Mouse (Mus musculus): ENCODE measurements at regions not wholly inside any gene's neighbourhood (a gene's known extent, or its start where the extent isn't known, plus 50 kb on each side); places are given as distances from the start of the nearest gene placed in this dataset.
A peak's percentile ranks its signal among the peaks of the same experiment; 100 is the strongest.

DNA sequence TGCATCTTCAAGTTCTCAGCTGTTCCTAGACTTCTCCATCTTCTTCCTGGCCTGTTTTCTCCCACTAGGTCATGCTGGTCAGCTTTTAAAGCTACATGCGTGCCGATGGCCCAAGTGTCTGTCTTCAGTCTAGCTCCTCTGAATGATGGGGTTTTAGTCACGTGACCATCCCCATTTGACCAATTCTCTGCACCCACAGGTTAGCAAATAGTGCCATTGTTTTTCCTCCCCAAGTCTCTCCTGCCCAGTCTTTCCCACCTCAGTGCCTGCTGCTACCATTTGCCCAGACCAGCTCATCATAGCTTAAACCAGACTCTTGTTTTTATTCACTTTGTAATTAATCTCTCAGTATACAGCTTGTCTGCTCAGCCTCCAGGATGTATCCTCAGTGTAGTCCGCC lies 62.3 kb downstream of the Zfp706 start:
- Histone ChIP-seq H3K36me3 (no peaks in the 10 kb centered on the region), H3K9me3 (replicated peaks) (no peaks in the 10 kb centered on the region), H3K27ac (no peak overlapping the region), H3K4me1 (replicated peaks) (peaks cover 13% of the 10 kb centered on the region), H3K27me3 (no peaks in the 10 kb centered on the region; the same call in 1 of the 2 replicates), H3K4me2 (no peak overlapping the region), H3K9ac (no peak overlapping the region), H3K4me3 (no peak overlapping the region)
- no peak for ATAC-seq (replicated peaks; ENCODE audit: insufficient number of reproducible peaks, insufficient read depth, low FRiP score, low read depth)
- 86% methylated on average over 4 of the region's 4 CpGs for WGBS

DNA sequence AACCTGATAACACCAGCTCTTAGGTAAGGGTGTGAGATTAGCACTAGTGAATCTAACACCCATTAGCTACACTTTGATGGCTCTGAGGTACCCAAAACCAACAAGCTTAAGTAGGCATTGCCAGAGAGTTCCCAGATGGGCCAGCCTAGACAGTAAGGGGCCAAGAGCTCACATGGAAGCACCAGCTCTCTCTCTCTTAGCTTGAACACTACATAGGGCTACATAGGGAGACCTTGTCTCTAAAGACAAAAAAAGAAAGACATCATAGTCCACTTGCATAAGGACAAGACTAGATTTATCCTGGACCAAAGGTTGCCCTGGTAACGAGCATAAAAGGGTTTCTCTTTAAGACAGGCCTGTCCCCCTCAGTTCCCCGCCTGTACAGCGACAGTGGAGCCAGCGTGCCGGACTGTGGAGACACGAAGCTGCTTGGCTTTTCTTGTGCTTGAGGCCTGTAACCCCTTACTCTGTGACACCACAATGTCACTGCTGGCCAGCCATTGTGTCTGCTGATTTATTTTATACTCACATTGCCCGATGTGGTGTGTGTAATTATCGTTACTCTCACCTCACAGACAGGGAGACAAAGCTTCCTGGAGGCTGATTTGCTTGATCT lies 62.9 kb downstream of the Zfp706 start:
- no peak for ATAC-seq (replicated peaks; ENCODE audit: insufficient number of reproducible peaks, insufficient read depth, low FRiP score, low read depth)
- no peak overlapping the region for H3K4me3 ChIP-seq
- no peak overlapping the region for H3K27ac ChIP-seq
- 86% methylated on average over 8 of the region's 8 CpGs for WGBS
- H3K9me3 ChIP-seq (replicated peaks), result no peaks in the 10 kb centered on the region
- no peak overlapping the region for H3K4me2 ChIP-seq
- H3K4me1 ChIP-seq (replicated peaks), result peaks cover 10% of the 10 kb centered on the region
- H3K9ac ChIP-seq, result no peak overlapping the region
- H3K36me3 ChIP-seq, result no peaks in the 10 kb centered on the region
- H3K27me3 ChIP-seq, result no peaks in the 10 kb centered on the region; the same call in 1 of the 2 replicates

DNA sequence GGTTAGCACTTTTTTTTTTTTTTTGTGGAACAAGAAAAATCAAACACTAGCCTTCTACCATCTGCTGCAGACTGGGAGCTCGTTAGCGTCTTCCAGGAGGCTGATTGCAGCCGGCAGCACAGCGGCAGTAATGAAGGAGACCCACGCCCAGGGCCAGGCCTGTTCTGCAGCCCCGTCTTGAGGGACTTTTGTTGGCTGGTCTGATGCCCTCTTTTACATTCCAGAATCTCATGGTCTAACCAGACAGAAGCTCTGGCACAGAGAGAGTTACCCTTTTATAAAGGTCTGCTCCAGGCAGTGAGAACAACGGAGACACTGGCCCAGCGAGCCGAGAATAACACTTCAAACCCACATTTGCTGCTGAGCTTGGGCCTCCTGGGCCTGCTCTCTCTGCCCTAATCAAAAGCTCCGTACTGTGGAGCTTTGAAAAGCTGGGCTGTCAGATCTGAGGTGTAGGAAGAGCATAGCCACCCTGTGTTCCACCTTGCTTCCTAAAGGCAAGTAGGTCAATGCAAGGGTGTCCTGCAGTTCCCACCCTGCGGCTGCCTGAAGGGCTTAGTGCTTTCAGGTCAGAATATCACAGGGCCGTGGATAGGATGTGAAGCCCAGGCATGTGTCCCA lies 64.0 kb downstream of the Zfp706 start:
- H3K9me3 ChIP-seq (replicated peaks), result no peaks in the 10 kb centered on the region
- no peak for ATAC-seq (replicated peaks; ENCODE audit: insufficient number of reproducible peaks, insufficient read depth, low FRiP score, low read depth)
- H3K27me3 ChIP-seq, result no peaks in the 10 kb centered on the region; the same call in 1 of the 2 replicates
- H3K27ac ChIP-seq, result 0 out of 2 replicates have a peak overlapping the region, but pooled peaks have one; percentile 20
- H3K4me1 ChIP-seq (replicated peaks), result peaks cover 10% of the 10 kb centered on the region
- no peaks in the 10 kb centered on the region for H3K36me3 ChIP-seq
- no peak overlapping the region for H3K4me2 ChIP-seq
- no peak overlapping the region for H3K4me3 ChIP-seq
- 56% methylated on average over 12 of the region's 12 CpGs for WGBS
- no peak overlapping the region for H3K9ac ChIP-seq

DNA sequence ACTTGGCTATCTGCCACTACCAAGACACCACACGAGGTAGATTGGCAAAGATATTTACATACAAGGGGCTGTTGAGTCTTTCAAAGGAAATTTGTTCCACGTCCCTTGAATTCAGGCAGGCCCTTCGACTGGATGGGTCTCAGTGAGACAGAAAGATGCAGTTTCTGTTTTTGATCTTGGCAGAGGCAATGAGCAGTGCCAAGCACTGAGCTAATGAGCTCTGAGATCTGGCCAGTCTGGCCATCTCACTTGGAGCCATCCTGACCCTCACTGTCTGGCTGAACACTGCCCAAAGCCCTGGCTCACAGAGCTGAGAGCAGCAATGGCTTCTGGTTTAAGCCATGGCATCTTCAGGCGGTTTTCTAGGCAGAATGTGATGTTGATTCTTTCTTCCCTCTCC lies 65.3 kb downstream of the Zfp706 start:
- no peak overlapping the region for H3K4me2 ChIP-seq
- H3K27ac ChIP-seq, result no peak overlapping the region
- H3K4me3 ChIP-seq, result no peak overlapping the region
- H3K9ac ChIP-seq, result no peak overlapping the region
- peaks cover 19% of the 10 kb centered on the region for H3K4me1 ChIP-seq (replicated peaks)
- no peaks in the 10 kb centered on the region; the same call in 1 of the 2 replicates for H3K27me3 ChIP-seq
- WGBS, result 74% methylated on average over 4 of the region's 4 CpGs
- ATAC-seq (replicated peaks; ENCODE audit: insufficient number of reproducible peaks, insufficient read depth, low FRiP score, low read depth), result no peak
- no peaks in the 10 kb centered on the region for H3K9me3 ChIP-seq (replicated peaks)
- H3K36me3 ChIP-seq, result no peaks in the 10 kb centered on the region

DNA sequence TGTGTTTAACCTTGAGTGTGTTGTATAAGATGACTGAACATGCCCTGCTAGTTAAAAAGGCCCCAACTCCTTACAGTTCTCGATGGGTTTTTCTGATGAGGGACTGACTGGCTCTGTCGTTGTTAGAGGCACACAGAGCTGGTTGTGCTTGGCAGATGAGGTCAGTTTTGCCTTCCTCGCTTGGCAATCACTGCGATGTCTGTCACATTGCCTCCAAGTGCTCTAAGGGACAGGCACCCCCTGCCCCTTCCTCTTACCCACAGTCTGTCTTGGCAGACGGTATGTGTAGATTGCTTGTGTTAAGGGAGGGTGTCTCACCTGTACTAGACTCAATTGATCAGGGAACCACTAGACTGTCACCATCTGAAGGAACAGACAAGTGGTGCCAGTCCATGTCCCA lies 65.8 kb downstream of the Zfp706 start:
- 79% methylated on average over 5 of the region's 5 CpGs for WGBS
- no peak overlapping the region for H3K9ac ChIP-seq
- no peaks in the 10 kb centered on the region for H3K9me3 ChIP-seq (replicated peaks)
- no peak overlapping the region for H3K27ac ChIP-seq
- H3K4me1 ChIP-seq (replicated peaks), result peaks cover 21% of the 10 kb centered on the region
- ATAC-seq (replicated peaks; ENCODE audit: insufficient number of reproducible peaks, insufficient read depth, low FRiP score, low read depth), result no peak
- no peak overlapping the region for H3K4me2 ChIP-seq
- H3K36me3 ChIP-seq, result no peaks in the 10 kb centered on the region
- no peak overlapping the region for H3K4me3 ChIP-seq
- no peaks in the 10 kb centered on the region; the same call in 1 of the 2 replicates for H3K27me3 ChIP-seq

DNA sequence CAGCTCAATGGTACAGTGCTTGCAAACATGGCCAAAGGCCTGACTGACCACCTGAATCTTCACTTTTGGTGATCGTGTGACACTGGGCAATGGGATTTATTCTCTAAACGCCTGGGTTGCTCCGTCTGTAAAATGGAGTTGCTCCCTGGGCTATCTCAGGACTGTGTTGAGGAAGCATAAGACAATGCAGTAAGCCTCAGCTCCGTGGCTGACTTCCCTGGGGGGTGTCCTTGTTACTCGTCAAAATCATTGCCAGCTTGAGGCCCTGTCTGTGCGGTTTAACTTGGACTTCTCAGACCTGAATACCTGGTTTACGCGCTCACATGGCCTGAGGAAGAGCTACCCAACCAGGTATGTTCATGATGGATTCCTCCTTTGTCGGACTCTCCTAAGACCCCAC lies 68.0 kb downstream of the Zfp706 start:
- ATAC-seq (replicated peaks; ENCODE audit: insufficient number of reproducible peaks, insufficient read depth, low FRiP score, low read depth), result no peak
- no peak overlapping the region for H3K4me3 ChIP-seq

DNA sequence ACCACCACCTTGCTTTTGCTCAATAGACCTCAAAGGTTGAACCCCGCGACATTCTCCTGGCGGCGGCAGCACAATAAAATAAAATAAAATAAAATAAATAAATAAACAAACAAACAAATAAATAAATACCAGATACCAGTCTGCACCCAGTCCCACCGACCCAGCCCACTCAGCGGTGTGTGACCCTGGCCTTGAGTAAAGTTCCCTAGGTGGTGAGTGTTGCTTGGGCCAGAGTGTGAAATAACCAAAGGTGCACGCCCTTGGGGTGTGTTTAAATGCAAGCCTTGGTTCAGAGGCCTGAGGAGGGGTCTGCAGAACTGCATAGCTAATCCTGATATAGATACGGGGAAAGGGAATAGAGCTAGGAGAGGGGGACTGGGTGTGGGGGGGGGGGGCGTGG lies 68.4 kb downstream of the Zfp706 start:
- peak overlapping the region; percentile 91 for H3K4me2 ChIP-seq
- H3K9me3 ChIP-seq (replicated peaks), result no peaks in the 10 kb centered on the region
- peak overlapping the region; percentile 82 for H3K9ac ChIP-seq
- H3K36me3 ChIP-seq, result no peaks in the 10 kb centered on the region
- H3K27me3 ChIP-seq, result no peaks in the 10 kb centered on the region; the same call in 1 of the 2 replicates
- WGBS, result 31% methylated on average over 9 of the region's 9 CpGs
- H3K27ac ChIP-seq, result peak overlapping the region; percentile 90
- H3K4me3 ChIP-seq, result peak overlapping the region; percentile 65
- peak; percentile 1; the same call in 1 of the 2 replicates for ATAC-seq (replicated peaks; ENCODE audit: insufficient number of reproducible peaks, insufficient read depth, low FRiP score, low read depth)
- H3K4me1 ChIP-seq (replicated peaks), result peaks cover 19% of the 10 kb centered on the region

More for the DNA sequence above, 68.0 kb downstream of the Zfp706 start:
- Histone ChIP-seq H3K4me1 (replicated peaks) (peaks cover 19% of the 10 kb centered on the region), H3K36me3 (no peaks in the 10 kb centered on the region), H3K4me2 (no peak overlapping the region), H3K27ac (0 out of 2 replicates have a peak overlapping the region, but pooled peaks have one; percentile 90), H3K9ac (no peak overlapping the region), H3K9me3 (replicated peaks) (no peaks in the 10 kb centered on the region), H3K27me3 (no peaks in the 10 kb centered on the region; the same call in 1 of the 2 replicates)
- 86% methylated on average over 9 of the region's 9 CpGs for WGBS

DNA sequence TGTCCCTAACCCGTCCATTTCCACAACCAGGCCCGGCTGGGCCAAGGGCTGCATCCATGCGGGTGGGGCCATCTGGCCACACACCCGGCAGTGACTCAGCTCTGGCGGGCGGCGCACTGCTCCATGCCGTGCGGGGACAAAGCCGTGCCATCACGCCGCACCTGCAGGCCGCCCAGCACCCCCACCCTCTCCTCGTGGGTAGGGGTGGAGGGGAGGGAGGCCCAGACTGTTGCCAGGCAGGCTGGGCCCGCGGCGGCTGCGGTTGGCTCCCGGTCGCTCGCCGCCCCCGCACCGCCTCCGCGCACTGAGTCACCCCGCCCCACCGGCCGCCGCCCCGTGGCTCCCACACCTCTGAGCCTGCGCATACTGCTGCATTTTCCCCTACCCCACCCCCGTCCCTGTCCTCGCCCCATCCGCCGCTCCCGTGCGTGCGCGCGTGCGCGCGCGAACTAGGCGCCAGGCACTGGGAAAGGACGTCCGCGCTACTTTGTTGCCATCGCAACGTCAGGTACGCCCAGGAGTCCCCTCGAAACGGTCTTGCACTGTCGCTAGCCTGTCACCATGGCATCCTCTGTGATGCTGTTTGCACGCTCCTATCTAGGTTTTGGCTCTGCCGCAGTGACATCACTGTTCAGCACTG lies 68.9 kb downstream of the Zfp706 start:
- Histone ChIP-seq H3K4me3 (peak overlapping the region; percentile 65), H3K4me2 (peak overlapping the region; percentile 91), H3K27ac (peak overlapping the region; percentile 90), H3K9ac (peak overlapping the region; percentile 82), H3K36me3 (no peaks in the 10 kb centered on the region), H3K4me1 (replicated peaks) (peaks cover 16% of the 10 kb centered on the region), H3K9me3 (replicated peaks) (no peaks in the 10 kb centered on the region), H3K27me3 (no peaks in the 10 kb centered on the region; the same call in 1 of the 2 replicates)
- peak; percentile 94 for ATAC-seq (replicated peaks; ENCODE audit: insufficient number of reproducible peaks, insufficient read depth, low FRiP score, low read depth)
- WGBS, result under 1% methylated on average over 53 of the region's 57 CpGs

DNA sequence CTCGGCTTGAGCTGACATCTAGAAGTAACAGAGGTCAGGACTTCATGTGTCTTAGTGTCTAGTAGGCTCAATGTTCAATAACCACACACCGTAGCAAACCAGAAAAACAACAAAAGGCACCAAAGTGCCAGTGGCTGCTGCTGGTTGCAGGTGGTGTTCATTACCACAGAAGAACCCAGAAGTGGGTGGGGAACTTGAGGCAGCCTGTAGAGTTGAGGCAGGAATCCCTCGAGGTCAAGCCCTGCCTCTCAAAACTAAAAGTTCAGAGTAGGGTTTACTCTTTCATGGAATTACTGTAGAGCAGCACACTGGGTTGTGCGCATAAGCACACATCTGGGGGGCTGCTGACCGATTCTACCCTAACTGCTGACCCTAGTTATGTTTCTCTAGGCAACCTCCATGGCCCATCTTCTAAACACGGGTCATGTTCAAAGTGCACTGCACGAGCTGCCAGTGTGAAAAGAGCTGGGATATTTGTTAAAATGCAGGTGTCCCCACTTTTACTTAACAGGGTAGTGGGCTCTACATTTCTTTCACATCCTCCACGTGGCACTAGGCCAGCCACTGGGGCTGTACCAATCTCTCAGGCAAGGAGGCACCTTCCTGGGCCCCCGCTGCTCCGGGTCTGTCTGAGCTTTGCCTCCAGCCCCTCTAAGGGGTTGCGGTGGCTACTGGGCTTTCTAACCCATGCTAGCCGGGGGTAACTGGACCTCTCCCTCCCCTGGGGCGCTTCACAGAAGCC lies 69.6 kb downstream of the Zfp706 start:
- ATAC-seq (replicated peaks; ENCODE audit: insufficient number of reproducible peaks, insufficient read depth, low FRiP score, low read depth), result peak; percentile 20; the same call in 1 of the 2 replicates
- H3K4me3 ChIP-seq, result peak overlapping the region; percentile 65
- 35% methylated on average over 13 of the region's 13 CpGs for WGBS

DNA sequence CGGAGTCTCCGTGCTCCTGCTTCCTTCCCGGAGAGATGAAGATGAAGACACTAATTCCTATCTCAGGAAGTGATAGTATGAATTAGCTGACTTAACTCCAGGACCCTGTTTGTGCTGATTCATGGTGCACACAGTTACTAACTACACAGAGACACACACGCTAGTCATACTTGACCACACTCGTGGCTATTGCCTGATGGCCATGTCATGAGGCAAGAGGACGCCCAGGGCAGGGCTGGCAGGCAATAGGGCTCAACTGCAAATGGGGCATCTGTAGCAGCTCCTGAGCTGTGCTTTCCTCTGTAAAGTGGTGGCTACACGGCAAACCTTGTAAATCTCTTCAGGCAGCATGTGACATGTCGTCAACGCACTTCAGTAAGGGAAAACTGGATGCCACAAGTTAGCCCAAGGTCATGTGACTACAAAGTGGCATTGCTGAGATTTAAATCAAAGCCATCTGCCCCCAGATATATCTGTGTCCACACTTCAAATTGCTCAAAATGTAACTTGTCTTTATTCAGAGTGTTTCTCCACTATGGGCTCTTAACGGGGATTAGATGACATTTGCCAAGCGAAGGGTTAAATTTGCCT lies 70.4 kb downstream of the Zfp706 start:
- H3K27me3 ChIP-seq, result no peaks in the 10 kb centered on the region
- no peaks in the 10 kb centered on the region for H3K36me3 ChIP-seq
- no peaks in the 10 kb centered on the region for H3K9me3 ChIP-seq (replicated peaks)
- H3K9ac ChIP-seq, result no peak overlapping the region
- ATAC-seq (replicated peaks; ENCODE audit: insufficient number of reproducible peaks, insufficient read depth, low FRiP score, low read depth), result no peak
- 78% methylated on average over 11 of the region's 11 CpGs for WGBS
- H3K4me1 ChIP-seq (replicated peaks), result peaks cover 13% of the 10 kb centered on the region
- no peak overlapping the region for H3K4me3 ChIP-seq
- no peak overlapping the region for H3K4me2 ChIP-seq
- no peak overlapping the region for H3K27ac ChIP-seq

More for the DNA sequence above, 69.6 kb downstream of the Zfp706 start:
- Histone ChIP-seq H3K4me1 (replicated peaks) (peaks cover 13% of the 10 kb centered on the region), H3K9me3 (replicated peaks) (no peaks in the 10 kb centered on the region), H3K27me3 (no peaks in the 10 kb centered on the region; the same call in 1 of the 2 replicates), H3K4me2 (peak overlapping the region; percentile 91), H3K27ac (peak overlapping the region; percentile 90), H3K36me3 (no peaks in the 10 kb centered on the region), H3K9ac (peak overlapping the region; percentile 82)

DNA sequence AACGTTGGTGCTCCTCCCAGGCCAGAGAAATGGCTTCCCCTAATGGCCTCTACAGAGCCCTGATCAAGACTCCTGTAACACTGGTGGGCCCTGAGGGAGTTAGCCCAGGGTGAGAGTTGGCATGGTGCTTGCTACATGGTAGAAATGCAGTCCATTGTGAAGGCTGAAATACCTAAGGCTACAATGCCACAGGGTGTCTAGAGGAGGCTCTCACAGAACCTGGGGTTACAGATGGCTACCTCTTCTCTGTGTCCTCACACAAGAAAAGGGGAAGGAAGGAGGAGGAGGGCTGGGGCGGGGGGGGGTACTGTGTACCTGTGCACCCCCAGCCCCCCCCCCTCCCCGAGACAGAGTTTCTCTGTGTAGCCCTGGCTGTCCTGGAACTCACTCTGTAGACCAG lies 72.8 kb downstream of the Zfp706 start:
- 68% methylated on average over 3 of the region's 3 CpGs for WGBS
- Histone ChIP-seq H3K4me1 (replicated peaks) (peaks cover 13% of the 10 kb centered on the region), H3K9me3 (replicated peaks) (no peaks in the 10 kb centered on the region), H3K36me3 (no peaks in the 10 kb centered on the region), H3K27ac (no peak overlapping the region), H3K4me3 (no peak overlapping the region), H3K27me3 (no peaks in the 10 kb centered on the region), H3K4me2 (no peak overlapping the region), H3K9ac (no peak overlapping the region)
- ATAC-seq (replicated peaks; ENCODE audit: insufficient number of reproducible peaks, insufficient read depth, low FRiP score, low read depth), result no peak

All from heart, embryonic 15.5 days (tissue).